Mouse (Mus musculus) gastrocnemius, postnatal 36 days (tissue): ENCODE results near the gene Dlgap4. TPM values are rescaled to one million over a fixed set of nuclear protein-coding genes. Genes with fewer than 3 reads are reported as not detected.

ENCODE experiments used
- DNase-seq, 2 experiments: peaks; one replicate each; pipeline ENCODE4 v3.0.0; 2022
- intact Hi-C: fragments of 180-260 bp; cut with DNase I; formaldehyde crosslinking; loops from one replicate; pipeline ENCODE4 v1.15.1; 2025
- total RNA-seq, 2 experiments: library from RNA; stranded (reverse); gene quantifications; 2 replicates each; pipeline ENCODE4 v1.2.3; 2021

The Dlgap4 gene
- total RNA-seq, 2 experiments from 2014 or later, result 53.4 to 57.8 TPM

- intact Hi-C loops, result loop anchor here (5.0 kb wide), 1 partner anchor 42 kb away; no protein-coding TSS in a partner anchor
- no peak for DNase-seq
Measured at GRCm38 (mm10) chr2:156764747-156765146, 151.2 kb downstream of the Dlgap4 start.

GRCm38 (mm10) chr2:156765593-156765992, 152.1 kb downstream of the Dlgap4 start:
- DNase-seq, result no peak
- intact Hi-C loops, result no loop called here

- no peak for DNase-seq
- intact Hi-C loops, result no loop called here
Measured at GRCm38 (mm10) chr2:156766227-156767019, 152.9 kb downstream of the Dlgap4 start.

GRCm38 (mm10) chr2:156767108-156767507, 153.6 kb downstream of the Dlgap4 start:
- intact Hi-C loops, result no loop called here
- no peak for DNase-seq

GRCm38 (mm10) chr2:156769274-156769673, 155.8 kb downstream of the Dlgap4 start:
- intact Hi-C loops, result no loop called here
- no peak for DNase-seq

- no peak for DNase-seq
- intact Hi-C loops, result no loop called here
Measured at GRCm38 (mm10) chr2:156773470-156773869, 160.0 kb downstream of the Dlgap4 start.

- intact Hi-C loops, result no loop called here
Measured at GRCm38 (mm10) chr2:156774035-156774737, 160.7 kb downstream of the Dlgap4 start.

GRCm38 (mm10) chr2:156774738-156775454, 161.4 kb downstream of the Dlgap4 start, which contains the start of gene Myl9:
Myl9 (plus strand) TSS chr2:156775420.
- intact Hi-C loops, result no loop called here
- DNase-seq, result peak; percentile 44 to 55

More at GRCm38 (mm10) chr2:156774035-156774737, 160.7 kb downstream of the Dlgap4 start:
- no peak for DNase-seq

- DNase-seq, result peak in 1 of 2 experiments; percentile 13
- intact Hi-C loops, result no loop called here
Measured at GRCm38 (mm10) chr2:156775455-156776435, 162.2 kb downstream of the Dlgap4 start.

- intact Hi-C loops, result no loop called here
- no peak for DNase-seq
Measured at GRCm38 (mm10) chr2:156776907-156777306, 163.4 kb downstream of the Dlgap4 start.

GRCm38 (mm10) chr2:156777326-156778004, 164.0 kb downstream of the Dlgap4 start:
- intact Hi-C loops, result no loop called here
- no peak for DNase-seq

GRCm38 (mm10) chr2:156778571-156778970, 165.1 kb downstream of the Dlgap4 start:
- no peak for DNase-seq
- intact Hi-C loops, result no loop called here

- intact Hi-C loops, result no loop called here
- DNase-seq, result no peak
Measured at GRCm38 (mm10) chr2:156779036-156779435, 165.5 kb downstream of the Dlgap4 start.

GRCm38 (mm10) chr2:156779488-156779887, 166.0 kb downstream of the Dlgap4 start:
- intact Hi-C loops, result no loop called here
- DNase-seq, result no peak

- intact Hi-C loops, result no loop called here
- DNase-seq, result no peak
Measured at GRCm38 (mm10) chr2:156780129-156780528, 166.6 kb downstream of the Dlgap4 start.

GRCm38 (mm10) chr2:156780752-156781151, 167.2 kb downstream of the Dlgap4 start:
- DNase-seq, result no peak
- intact Hi-C loops, result no loop called here

GRCm38 (mm10) chr2:156781281-156781680, 167.8 kb downstream of the Dlgap4 start:
- intact Hi-C loops, result no loop called here
- no peak for DNase-seq

GRCm38 (mm10) chr2:156781836-156782480, 168.5 kb downstream of the Dlgap4 start:
- no peak for DNase-seq
- intact Hi-C loops, result no loop called here
